Mouse (Mus musculus): ENCODE data around the gene Wnt3a. TPM values are rescaled to one million over a fixed set of nuclear protein-coding genes. Genes with fewer than 3 reads are reported as not detected.
A peak's percentile ranks its signal among the peaks of the same experiment; 100 is the strongest.
"Not testable (repeated sequence)": the region's sequence is repeated elsewhere in the genome, so short reads cannot be mapped to it uniquely, and the experiment has no call there.

Wnt3a gene
- polyA plus RNA-seq, 1 experiment from 2014 or later, result 3.0 TPM

DNA sequence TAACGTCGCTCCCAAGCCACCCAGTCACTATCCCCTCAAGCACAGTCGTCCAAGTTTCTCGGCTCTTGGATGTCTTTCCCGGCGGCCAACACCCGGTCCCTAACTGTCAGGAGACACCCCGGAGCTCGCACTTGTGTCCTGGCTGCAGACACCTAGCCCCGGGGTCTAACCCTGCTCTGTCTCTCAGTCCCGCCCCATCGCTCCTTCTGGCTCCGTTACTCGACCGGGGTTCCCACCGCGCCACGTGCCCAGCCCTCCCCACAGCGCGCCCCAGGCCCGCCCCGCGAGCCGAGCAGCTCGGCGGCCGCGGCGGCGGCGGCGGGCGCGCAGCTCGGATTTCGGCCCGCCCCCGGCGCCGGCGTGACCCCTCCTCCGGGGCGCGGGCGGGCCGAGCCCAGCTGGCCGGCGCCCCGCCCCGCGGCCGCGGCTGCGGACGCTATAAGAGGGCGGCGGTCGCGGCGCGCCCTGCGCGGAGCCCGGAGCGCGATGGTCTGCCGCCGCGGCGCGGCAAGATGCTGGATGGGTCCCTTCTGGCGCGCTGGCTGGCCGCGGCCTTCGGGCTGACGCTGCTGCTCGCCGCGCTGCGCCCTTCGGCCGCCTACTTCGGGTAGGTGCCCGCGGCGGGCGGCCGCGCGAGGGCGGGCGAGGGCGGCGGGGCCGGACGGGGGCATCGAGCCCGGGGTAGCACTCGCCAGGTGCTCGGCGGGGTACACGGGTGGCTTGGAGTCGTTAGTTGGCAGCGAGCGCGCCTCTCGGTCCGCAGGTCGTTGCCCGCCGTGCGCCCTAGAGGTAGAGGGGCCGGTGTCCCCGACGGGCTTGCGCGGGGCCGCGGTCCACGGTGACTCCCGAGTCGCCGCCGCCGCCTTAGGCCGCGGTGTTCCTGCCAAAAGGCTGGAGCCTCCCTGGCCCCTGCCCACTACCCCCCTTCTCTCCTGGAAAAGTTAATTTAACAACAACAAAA, 16.2 kb upstream of the Wnt3a start, which contains the start of gene Wnt9a:
TSS of gene Wnt9a (plus strand) at position 468 of the 961 bp plus-strand sequence.
- Histone ChIP-seq H3K9ac (replicated peaks) (peak within 1 kb of the TSS; percentile 64), H3K9me3 (no peaks in the 10 kb centered on the region), H3K4me3 (replicated peaks) (peak within 1 kb of the TSS; percentile 52), H3K4me1 (replicated peaks) (peaks cover 47% of the 10 kb centered on the region), H3K4me2 (replicated peaks) (peak within 1 kb of the TSS; percentile 70), H3K27ac (no peak within 1 kb of the TSS), H3K27me3 (peaks cover 82% of the 10 kb centered on the region), H3K36me3 (no peaks in the 10 kb centered on the region)
- under 1% methylated on average over 83 of the region's 128 CpGs for WGBS
- ATAC-seq, result peak; percentile 53

DNA sequence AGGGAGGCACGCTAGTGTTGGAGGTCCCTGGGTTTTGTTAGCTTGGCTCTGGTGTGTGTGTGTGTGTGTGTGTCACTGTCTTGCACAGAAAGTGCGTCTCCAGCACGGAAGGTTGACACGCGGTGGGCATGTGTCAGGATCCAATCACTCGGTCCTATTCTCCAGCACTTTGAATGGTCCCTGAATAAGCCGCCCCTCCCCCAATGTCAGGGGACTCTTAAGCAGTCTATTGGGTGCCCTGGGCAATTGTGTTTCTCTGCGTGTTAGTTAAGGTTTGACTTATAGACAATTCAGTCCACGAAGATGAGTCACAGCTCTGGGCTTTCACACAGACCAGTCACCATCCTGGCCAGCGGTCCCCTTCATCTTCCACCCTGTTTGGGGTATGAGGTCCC, 15.3 kb upstream of the Wnt3a start:
- Histone ChIP-seq H3K36me3 (no peaks in the 10 kb centered on the region), H3K4me3 (replicated peaks) (peak overlapping the region; percentile 52), H3K9ac (replicated peaks) (no peak overlapping the region)

DNA sequence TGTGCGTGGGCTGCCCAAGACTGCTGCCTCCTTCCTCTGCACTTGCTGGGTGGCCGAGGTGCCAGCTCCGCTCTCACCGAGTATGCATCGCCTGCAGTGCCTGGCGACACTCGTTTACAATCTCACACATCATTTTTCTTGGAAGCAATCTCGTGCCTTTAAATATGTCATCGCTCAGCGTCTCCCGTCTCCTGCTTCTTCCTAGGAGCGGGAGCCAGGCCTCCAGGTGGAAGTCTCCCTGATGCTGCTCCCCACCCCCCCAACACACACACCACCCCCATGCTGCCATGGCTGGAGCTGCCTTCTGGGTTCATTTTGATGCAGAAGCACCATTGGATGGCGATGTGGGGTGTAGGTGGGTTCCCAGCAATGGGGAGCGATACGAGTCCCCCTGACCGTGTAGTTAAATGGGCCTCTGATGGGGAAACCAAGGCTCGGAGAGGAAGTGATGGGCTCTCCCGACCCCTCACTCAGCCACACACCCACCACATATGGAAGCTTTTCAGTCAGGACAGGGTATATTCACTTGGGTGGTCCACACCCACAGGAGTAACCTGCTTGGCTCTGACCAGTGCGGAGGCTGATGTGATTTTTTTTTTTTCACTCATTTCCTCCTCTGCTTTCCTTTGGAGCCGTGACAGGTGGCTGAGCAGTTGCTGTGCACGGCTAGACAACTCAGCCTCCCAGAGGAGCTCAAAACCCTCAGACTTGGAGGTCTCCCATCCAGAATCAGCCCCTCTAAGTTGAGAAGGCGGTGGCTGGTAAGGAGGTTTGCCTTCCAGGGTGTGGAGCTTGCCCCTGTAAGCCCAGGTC, 14.7 kb upstream of the Wnt3a start:
- Histone ChIP-seq H3K4me2 (replicated peaks) (no peak overlapping the region), H3K4me3 (replicated peaks) (no peak overlapping the region), H3K27me3 (peaks cover 84% of the 10 kb centered on the region), H3K9ac (replicated peaks) (no peak overlapping the region), H3K4me1 (replicated peaks) (peaks cover 41% of the 10 kb centered on the region), H3K27ac (no peak overlapping the region), H3K36me3 (no peaks in the 10 kb centered on the region), H3K9me3 (no peaks in the 10 kb centered on the region)
- no peak for ATAC-seq
- WGBS, result 51% methylated on average over 22 of the region's 22 CpGs

More for the DNA sequence above, 15.3 kb upstream of the Wnt3a start:
- Histone ChIP-seq H3K4me1 (replicated peaks) (peaks cover 44% of the 10 kb centered on the region), H3K27ac (no peak overlapping the region), H3K9me3 (no peaks in the 10 kb centered on the region), H3K27me3 (peaks cover 81% of the 10 kb centered on the region), H3K4me2 (replicated peaks) (peak overlapping the region; percentile 70)
- ATAC-seq, result no peak
- 4% methylated on average over 10 of the region's 10 CpGs for WGBS

DNA sequence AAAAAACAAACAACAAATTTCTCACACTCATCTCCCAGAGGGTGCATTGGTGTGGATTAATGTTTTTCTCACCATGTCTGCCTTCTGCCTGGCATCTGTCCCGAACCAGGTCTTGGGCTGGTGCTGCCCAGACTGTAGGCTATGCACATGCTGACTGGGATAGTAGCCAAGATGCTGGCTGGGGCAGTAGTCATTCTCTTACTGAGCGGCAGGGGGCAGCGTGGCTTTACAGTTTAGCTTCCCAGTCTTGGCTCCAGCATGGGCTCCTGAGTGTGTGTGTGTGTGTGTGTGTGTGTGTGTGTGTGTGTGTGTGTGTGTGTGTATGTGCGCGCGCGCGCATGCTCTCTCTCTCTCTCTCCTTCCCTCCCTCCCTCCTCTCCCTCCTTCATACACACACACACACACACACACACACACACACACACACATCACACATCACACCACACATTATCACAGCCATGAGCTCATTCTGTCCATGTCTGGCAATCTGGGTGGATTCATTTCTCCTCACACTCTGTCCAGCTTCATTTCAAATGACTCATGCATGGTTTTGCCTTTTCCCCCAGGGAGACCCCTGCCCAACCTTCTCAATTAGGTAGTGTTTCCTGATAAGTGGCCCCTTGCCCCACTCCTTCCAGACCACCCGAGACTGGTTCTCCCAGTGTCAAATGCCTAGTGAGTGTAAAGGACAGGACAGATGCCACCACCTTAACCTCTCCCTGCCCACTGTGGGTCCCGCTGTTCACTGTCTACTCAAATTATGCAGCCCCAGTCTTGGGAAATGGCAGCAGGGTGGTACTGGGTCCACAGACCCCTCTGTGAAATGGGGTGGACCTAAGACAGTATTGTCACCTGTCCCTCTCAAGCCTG, 12.4 kb upstream of the Wnt3a start:
- Histone ChIP-seq H3K9me3 (no peaks in the 10 kb centered on the region), H3K36me3 (no peaks in the 10 kb centered on the region), H3K4me3 (replicated peaks) (no peak overlapping the region), H3K4me2 (replicated peaks) (no peak overlapping the region), H3K27ac (no peak overlapping the region), H3K4me1 (replicated peaks) (peaks cover 18% of the 10 kb centered on the region), H3K27me3 (peaks cover 88% of the 10 kb centered on the region), H3K9ac (replicated peaks) (no peak overlapping the region)
- WGBS, result 35% methylated on average over 5 of the region's 10 CpGs
- peak; percentile 65 for ATAC-seq

DNA sequence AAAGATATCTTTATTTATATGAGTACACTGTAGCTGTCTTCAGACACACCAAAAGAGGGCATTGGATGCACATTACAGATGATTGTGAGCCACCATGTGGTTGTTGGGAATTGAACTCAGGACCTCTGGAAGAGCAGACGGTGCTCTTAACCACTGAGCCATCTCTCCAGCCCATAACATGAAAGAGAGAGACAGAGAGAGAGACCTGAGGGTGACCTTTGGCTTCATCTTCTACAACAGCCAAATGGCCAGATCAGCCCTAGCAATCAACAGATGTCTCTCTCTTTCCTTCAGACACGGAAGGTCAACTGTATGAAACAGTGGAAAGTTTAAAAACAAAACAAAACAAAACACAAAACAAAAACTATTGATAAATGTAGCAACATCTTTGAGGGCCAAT, 10.5 kb upstream of the Wnt3a start:
- not testable (repeated sequence) for ATAC-seq; H3K9me3 ChIP-seq; H3K36me3 ChIP-seq; H3K27ac ChIP-seq; H3K4me2 ChIP-seq (replicated peaks); H3K9ac ChIP-seq (replicated peaks); H3K4me1 ChIP-seq (replicated peaks); H3K4me3 ChIP-seq (replicated peaks)
- WGBS, result 73% methylated on average over 2 of the region's 2 CpGs
- H3K27me3 ChIP-seq, result peaks cover 89% of the 10 kb centered on the region

DNA sequence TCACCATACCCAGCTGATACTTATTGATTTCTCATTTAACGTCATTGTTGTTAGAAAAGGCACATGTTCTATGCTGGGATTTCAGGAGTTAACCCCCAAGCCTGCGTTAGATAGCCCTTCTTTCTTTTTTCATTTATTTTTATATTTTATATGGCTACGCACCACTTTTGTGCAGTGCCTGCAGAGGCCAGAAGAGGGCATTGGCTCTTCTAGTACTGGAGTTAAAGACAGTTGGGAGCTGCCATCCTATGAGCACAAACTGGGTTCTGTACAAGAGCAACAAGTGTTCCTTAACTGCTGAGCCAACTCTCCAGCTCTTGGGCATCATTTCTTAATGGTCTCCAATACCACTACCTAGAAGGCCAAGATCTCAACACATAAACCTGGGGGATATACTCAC, 9.6 kb upstream of the Wnt3a start:
- Histone ChIP-seq H3K9ac (replicated peaks) (no peak overlapping the region), H3K9me3 (no peaks in the 10 kb centered on the region), H3K36me3 (no peaks in the 10 kb centered on the region), H3K27ac (no peak overlapping the region), H3K4me3 (replicated peaks) (no peak overlapping the region), H3K4me1 (replicated peaks) (no peaks in the 10 kb centered on the region), H3K27me3 (peaks cover 84% of the 10 kb centered on the region), H3K4me2 (replicated peaks) (no peak overlapping the region)
- 24% methylated on average over 3 of the region's 3 CpGs for WGBS
- no peak for ATAC-seq

DNA sequence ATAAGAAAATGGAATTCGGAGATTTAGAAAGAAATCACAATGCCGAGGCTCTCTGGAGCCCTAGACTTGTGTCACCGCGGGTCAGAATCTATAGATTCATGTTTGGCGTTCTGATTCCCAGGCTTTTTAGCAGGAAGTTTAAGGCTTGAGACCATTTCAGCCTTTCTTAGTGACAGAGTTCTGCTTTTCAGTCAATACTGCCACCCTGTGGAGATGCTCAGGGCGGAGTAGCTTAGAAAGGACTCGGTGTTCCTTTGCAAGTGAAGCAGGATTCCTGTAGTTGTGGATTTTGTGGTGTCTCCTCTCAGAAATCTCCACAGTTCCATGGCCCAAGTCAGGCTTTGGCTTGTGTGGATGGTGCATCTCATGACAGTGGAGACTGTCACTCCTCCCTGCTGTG, 7.4 kb upstream of the Wnt3a start:
- ATAC-seq, result no peak
- WGBS, result 25% methylated on average over 7 of the region's 7 CpGs
- Histone ChIP-seq H3K9me3 (no peaks in the 10 kb centered on the region), H3K4me1 (replicated peaks) (no peaks in the 10 kb centered on the region), H3K36me3 (no peaks in the 10 kb centered on the region), H3K27ac (no peak overlapping the region), H3K27me3 (peaks cover 75% of the 10 kb centered on the region), H3K9ac (replicated peaks) (no peak overlapping the region), H3K4me2 (replicated peaks) (no peak overlapping the region), H3K4me3 (replicated peaks) (no peak overlapping the region)

DNA sequence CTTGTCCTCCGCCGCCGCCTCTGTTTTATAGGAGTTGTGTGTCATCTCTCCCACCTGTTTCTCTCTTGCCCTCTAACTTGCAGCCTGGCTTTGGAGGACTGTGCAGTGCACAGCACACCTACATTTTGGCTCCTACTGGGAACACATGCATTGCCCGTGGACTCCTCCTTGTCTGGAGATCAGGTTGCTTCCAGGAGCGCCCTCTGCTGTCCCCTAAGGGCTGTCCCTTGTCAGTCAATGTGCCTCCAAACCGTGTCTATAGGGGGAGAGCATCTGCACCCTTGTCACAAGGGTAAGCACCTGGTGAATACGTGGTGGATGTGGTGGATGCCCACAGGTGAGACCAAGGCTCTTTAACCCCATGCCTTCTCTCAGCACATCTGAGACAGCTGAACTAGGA, 3.1 kb upstream of the Wnt3a start:
- H3K27me3 ChIP-seq, result peaks cover 86% of the 10 kb centered on the region
- no peak for ATAC-seq
- H3K36me3 ChIP-seq, result no peaks in the 10 kb centered on the region
- no peak overlapping the region for H3K4me3 ChIP-seq (replicated peaks)
- no peaks in the 10 kb centered on the region for H3K9me3 ChIP-seq
- H3K4me2 ChIP-seq (replicated peaks), result no peak overlapping the region
- no peak overlapping the region for H3K9ac ChIP-seq (replicated peaks)
- 28% methylated on average over 7 of the region's 7 CpGs for WGBS
- H3K4me1 ChIP-seq (replicated peaks), result peaks cover 21% of the 10 kb centered on the region
- no peak overlapping the region for H3K27ac ChIP-seq

DNA sequence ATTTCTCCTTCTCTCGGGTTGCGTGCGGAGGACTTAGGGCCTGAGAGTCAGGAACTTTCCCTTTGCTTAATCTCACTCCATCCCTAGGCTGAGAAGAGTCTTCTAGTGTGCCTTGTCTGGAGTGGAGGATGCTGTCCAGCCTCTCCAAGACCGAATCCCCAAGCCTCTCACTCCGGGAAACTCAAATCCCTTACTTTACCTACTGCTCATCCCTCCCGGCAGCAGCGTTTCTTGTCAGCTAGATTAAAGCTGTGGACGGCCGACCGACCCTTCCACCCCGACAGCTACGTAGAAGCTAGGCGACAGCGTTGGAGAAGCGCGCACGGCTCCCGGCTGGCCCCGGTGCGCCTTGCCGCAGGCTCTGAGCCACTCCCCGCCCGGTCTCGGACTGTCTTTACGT, 846 bp downstream of the Wnt3a start:
- H3K4me3 ChIP-seq (replicated peaks), result peak overlapping the region; percentile 29
- WGBS, result under 1% methylated on average over 25 of the region's 25 CpGs
- no peaks in the 10 kb centered on the region for H3K9me3 ChIP-seq
- H3K27ac ChIP-seq, result no peak overlapping the region
- peaks cover 91% of the 10 kb centered on the region for H3K27me3 ChIP-seq
- peaks cover 22% of the 10 kb centered on the region for H3K4me1 ChIP-seq (replicated peaks)
- no peak for ATAC-seq
- no peak overlapping the region for H3K9ac ChIP-seq (replicated peaks)
- H3K36me3 ChIP-seq, result no peaks in the 10 kb centered on the region
- H3K4me2 ChIP-seq (replicated peaks), result peak overlapping the region; percentile 45

DNA sequence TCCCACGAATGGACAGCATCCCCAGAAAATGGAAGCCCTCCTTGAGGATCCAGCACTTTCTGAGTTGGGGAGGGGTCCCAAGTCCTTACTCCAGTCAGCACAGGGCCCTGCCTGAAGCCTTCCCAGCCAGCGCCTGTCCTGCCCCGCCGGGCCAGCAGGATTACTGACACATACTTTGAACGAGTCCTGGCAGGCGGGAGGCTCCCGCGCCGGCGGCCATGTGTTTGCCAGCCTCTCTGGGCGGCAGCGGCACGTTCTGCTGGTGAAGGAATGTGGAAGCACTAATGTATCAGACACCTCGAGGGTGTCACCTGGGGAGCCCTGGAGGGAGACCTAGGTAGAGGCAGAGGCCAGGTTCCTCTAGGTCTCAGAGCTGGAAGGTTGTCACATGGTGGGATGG, 6.4 kb downstream of the Wnt3a start:
- no peak overlapping the region for H3K4me3 ChIP-seq (replicated peaks)
- no peak for ATAC-seq
- H3K4me1 ChIP-seq (replicated peaks), result peaks cover 6% of the 10 kb centered on the region
- no peak overlapping the region for H3K9ac ChIP-seq (replicated peaks)
- peaks cover 73% of the 10 kb centered on the region for H3K27me3 ChIP-seq
- no peaks in the 10 kb centered on the region for H3K36me3 ChIP-seq
- WGBS, result 20% methylated on average over 14 of the region's 14 CpGs
- H3K27ac ChIP-seq, result no peak overlapping the region
- H3K4me2 ChIP-seq (replicated peaks), result no peak overlapping the region
- H3K9me3 ChIP-seq, result no peaks in the 10 kb centered on the region

DNA sequence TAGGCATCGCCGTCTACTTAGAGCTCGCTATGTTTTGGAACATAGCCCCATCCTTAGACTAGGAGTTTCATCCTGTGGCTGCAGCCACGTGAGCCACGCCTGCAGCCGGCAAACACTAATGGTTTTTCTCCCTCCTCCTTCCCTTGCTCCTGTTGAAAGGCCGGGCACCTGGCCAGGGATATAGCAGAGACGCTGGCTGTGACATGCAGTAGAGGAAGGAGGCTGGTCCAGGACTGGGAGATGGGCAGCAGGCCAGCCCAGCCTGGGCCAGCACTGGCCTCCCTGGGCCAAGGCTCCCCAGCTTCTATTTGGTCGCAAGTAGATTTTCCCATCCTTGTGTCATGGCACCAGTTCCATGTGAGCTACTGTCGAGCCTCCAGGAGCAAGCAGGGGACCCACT, 7.6 kb downstream of the Wnt3a start:
- Histone ChIP-seq H3K27ac (no peak overlapping the region), H3K36me3 (no peaks in the 10 kb centered on the region), H3K4me3 (replicated peaks) (no peak overlapping the region), H3K27me3 (peaks cover 70% of the 10 kb centered on the region), H3K4me1 (replicated peaks) (no peaks in the 10 kb centered on the region), H3K4me2 (replicated peaks) (no peak overlapping the region), H3K9ac (replicated peaks) (no peak overlapping the region), H3K9me3 (no peaks in the 10 kb centered on the region)
- WGBS, result 82% methylated on average over 10 of the region's 10 CpGs
- ATAC-seq, result no peak
